Mouse (Mus musculus) G1E (cell line): ENCODE results near the gene Metap1. TPM values are rescaled to one million over a fixed set of nuclear protein-coding genes. Genes with fewer than 3 reads are reported as not detected.

Source experiments
- ATAC-seq: 2 replicates; pipeline ENCODE4 v1.8.0; 2016; ENCODE audit warnings: mild to moderate bottlenecking; ENCODE audit not compliant: insufficient number of reproducible peaks, poor library complexity, low FRiP score, severe bottlenecking; ENCODE audit errors: extremely low read depth
- DNase-seq: peaks from one replicate; pipeline ENCODE4 v3.0.0; 2012; ENCODE audit warnings: low spot score
- H3K27me3 ChIP-seq: 2 replicates; pipeline ENCODE4 v1.6.1; 2012; ENCODE audit warnings: mild to moderate bottlenecking, low read length, inconsistent platforms; ENCODE audit not compliant: insufficient read depth
- H3K36me3 ChIP-seq: replicated peaks from 2 replicates; pipeline ENCODE3; 2012; ENCODE audit warnings: mild to moderate bottlenecking, inconsistent platforms
- H3K4me1 ChIP-seq: 2 replicates; pipeline ENCODE4 v1.6.1; 2012; ENCODE audit warnings: low read depth, low read length, inconsistent platforms, mixed read lengths; ENCODE audit not compliant: insufficient read depth
- H3K4me3 ChIP-seq: 2 replicates; pipeline ENCODE4 v1.5.1; 2012; ENCODE audit warnings: low read depth, mild to moderate bottlenecking, inconsistent platforms, low read length, moderate library complexity, mixed read lengths
- H3K9me3 ChIP-seq: replicated peaks from 2 replicates; pipeline ENCODE4 v1.6.1; 2012; ENCODE audit warnings: inconsistent platforms
- CTCF ChIP-seq: IDR thresholded peaks from 2 replicates; pipeline ENCODE4 v1.5.1; 2012; ENCODE audit warnings: low read depth, low read length, inconsistent platforms, mixed read lengths
- GATA1 ChIP-seq: IDR thresholded peaks from 2 replicates; pipeline ENCODE4 v1.6.1; 2012; ENCODE audit warnings: borderline replicate concordance, low read length, inconsistent platforms, mixed read lengths
- GATA2 ChIP-seq: IDR thresholded peaks from 2 replicates; pipeline ENCODE4 v1.6.1; 2012; ENCODE audit warnings: low read depth, low read length, inconsistent platforms, borderline replicate concordance
- POLR2AphosphoS5 ChIP-seq: IDR thresholded peaks from 2 replicates; pipeline ENCODE4 v1.6.1; 2012; ENCODE audit warnings: low read depth, low read length, inconsistent platforms; ENCODE audit not compliant: insufficient replicate concordance
- TAL1 ChIP-seq: conservative IDR thresholded peaks from 2 replicates; pipeline ENCODE4 v1.6.1; 2012; ENCODE audit warnings: low read depth, low read length, inconsistent platforms, mixed read lengths
- polyA plus RNA-seq: library from polyadenylated mRNA; stranded (reverse); fragments of >175 nt; gene quantifications from 2 replicates; pipeline ENCODE4 v1.2.3, GENCODE M21; 2012
- total RNA-seq, 2 experiments: library from RNA; stranded (forward) in 1 of 2; stranded (reverse) in 1 of 2; fragments of 200-1000 nt in 1 of 2; fragments of >200 nt in 1 of 2; fragmentation: Nextera tagmentation in 1 of 2; gene quantifications; 2 replicates each; pipeline ENCODE4 v1.2.3; 2014 to 2017

Metap1 gene
- total and polyA plus RNA-seq, 3 experiments, result 24.3 to 67.3 (median 66.3) TPM

DNA sequence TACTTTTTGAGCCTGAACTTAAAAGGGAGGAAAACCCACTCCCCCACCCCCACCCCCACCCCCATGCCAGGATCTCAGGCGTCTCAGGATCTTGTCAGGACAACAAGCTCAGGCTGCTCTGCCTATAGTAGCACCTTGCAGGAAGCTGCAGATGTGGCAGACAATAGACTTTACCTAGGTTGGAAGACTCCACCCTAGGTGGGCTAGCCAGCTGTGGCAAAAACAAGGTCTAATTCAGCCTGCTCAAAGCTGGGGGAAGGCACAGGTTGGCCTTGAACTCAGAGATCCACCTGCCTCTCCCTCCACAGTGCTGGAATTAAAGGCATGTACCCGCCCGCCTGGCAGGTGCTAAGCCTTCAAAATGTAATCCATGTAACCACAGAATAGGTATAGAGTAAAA lies 50.6 kb downstream of the Metap1 start:
- 0 out of 2 replicates have a peak, but pooled peaks cover 4% of the 10 kb centered on the region for H3K27me3 ChIP-seq
- H3K36me3 ChIP-seq, result no peaks in the 10 kb centered on the region
- DNase-seq (no peak), ATAC-seq (no peak)
- TF ChIP-seq POLR2AphosphoS5 (no peak), GATA1 (no peak), GATA2 (no peak), CTCF (no peak), TAL1 (no peak)
- H3K4me1 ChIP-seq, result peaks cover 10% of the 10 kb centered on the region
- H3K4me3 ChIP-seq, result no peak overlapping the region
- H3K9me3 ChIP-seq, result no peaks in the 10 kb centered on the region

DNA sequence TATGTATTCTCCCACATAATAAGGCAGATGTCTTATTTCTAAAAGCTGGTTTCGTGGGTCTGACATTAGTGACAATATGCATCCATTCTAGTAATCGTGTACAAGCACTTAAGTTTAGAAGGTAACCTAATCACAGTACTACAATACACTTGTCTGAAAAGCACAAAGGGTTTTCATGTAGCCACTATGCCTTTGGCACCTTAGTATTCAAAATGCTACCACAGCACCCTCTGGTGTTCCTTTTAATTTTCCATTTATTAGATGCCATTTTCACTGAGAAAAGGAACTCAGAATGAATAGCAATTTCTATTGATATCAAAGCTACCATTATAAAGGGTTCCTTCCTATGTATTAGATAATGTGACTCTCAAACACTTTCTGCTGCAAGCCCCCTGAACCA lies 57.5 kb downstream of the Metap1 start:
- ATAC-seq, result no peak; the same call in 1 of the 2 replicates
- H3K4me3 ChIP-seq, result no peak overlapping the region
- no peak for TF ChIP-seq CTCF
- no peak for TF ChIP-seq TAL1
- no peak for DNase-seq
- H3K9me3 ChIP-seq, result no peaks in the 10 kb centered on the region
- H3K27me3 ChIP-seq, result peaks cover 7% of the 10 kb centered on the region; the same call in 1 of the 2 replicates
- H3K4me1 ChIP-seq, result no peaks in the 10 kb centered on the region
- H3K36me3 ChIP-seq, result no peaks in the 10 kb centered on the region

DNA sequence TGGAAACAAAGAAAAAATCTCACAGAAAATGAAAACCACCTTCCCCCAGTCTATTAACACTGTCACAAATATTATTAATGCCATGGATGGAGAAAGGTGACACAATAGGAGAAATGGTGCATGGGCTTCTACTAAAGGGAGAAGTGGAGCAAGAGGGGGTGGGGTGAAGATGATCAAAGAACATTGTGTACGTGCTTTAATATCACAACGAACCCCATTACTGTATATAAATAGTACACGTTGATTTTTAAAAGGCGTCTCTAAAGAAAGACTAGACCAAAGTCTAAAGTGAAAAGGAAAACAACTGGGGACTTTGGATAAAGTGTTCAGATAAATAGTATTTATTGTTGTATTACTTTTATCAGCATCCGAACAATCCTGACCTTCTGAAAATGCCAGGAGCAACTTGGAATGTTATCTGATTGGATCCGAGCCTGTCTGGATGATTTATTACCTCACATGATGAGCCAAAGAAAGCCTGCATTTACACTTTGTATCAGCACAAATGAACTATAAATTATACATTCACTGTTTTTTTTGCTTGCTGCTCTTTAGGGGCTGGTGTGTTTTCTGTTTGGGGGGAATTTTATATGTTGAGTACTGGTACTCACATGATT lies 58.8 kb downstream of the Metap1 start:
- Histone ChIP-seq H3K9me3 (no peaks in the 10 kb centered on the region), H3K27me3 (peaks cover 13% of the 10 kb centered on the region), H3K36me3 (no peaks in the 10 kb centered on the region), H3K4me3 (no peak overlapping the region), H3K4me1 (no peaks in the 10 kb centered on the region)
- ATAC-seq, result no peak
- TF ChIP-seq CTCF, result no peak
- no peak for TF ChIP-seq POLR2AphosphoS5
- no peak for TF ChIP-seq GATA1
- no peak for TF ChIP-seq TAL1
- TF ChIP-seq GATA2, result no peak
- DNase-seq, result no peak

DNA sequence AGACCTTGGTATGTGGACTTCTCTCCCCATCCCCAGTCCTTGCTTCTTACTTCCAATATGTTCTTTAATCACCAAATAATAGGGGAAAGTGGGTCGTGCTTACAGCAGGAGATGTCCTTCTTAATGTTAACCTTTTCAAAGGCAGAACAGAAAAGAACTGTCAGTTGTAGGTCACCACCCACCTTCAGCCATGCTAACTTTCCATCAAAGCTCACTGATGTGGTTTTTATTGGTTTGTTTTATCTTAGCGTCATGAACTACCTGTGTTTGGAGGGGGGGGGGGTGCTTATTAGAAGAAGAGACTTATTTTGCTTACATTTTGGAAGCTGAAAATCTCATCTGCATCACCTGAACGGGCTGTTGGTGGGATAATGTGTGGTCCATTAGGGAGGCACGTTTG lies 65.1 kb downstream of the Metap1 start:
- ATAC-seq, result no peak
- TF ChIP-seq TAL1, result no peak
- TF ChIP-seq POLR2AphosphoS5, result no peak
- TF ChIP-seq GATA2, result no peak
- no peak for TF ChIP-seq CTCF
- TF ChIP-seq GATA1, result no peak
- no peaks in the 10 kb centered on the region for H3K4me1 ChIP-seq
- no peaks in the 10 kb centered on the region for H3K36me3 ChIP-seq
- H3K4me3 ChIP-seq, result no peak overlapping the region
- peaks cover 10% of the 10 kb centered on the region for H3K27me3 ChIP-seq
- H3K9me3 ChIP-seq, result no peaks in the 10 kb centered on the region
- no peak for DNase-seq

DNA sequence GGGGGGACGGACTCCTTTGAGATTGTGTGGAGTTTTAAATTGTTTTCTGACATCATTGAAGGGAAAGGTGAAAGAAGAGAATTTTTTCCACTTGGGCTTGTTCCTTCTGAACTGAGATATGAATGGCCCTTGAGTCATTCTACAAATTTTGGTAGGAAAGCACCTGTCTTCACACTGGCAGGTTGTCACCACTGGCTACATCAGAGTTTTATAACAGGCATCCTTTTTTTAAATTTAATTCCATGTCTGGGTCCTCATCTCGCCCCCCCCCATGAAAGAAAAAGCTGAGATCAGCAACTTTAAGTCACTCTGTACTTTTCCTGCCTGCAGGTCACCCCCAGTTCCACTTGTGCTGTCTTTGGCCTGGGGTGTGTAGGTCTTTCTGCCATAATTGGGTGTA lies 65.7 kb downstream of the Metap1 start:
- no peak for TF ChIP-seq GATA1
- no peak for TF ChIP-seq POLR2AphosphoS5
- no peak for TF ChIP-seq TAL1
- no peak for TF ChIP-seq CTCF
- no peak for TF ChIP-seq GATA2
- H3K36me3 ChIP-seq, result no peaks in the 10 kb centered on the region
- H3K4me3 ChIP-seq, result no peak overlapping the region
- DNase-seq (no peak), ATAC-seq (no peak)
- H3K9me3 ChIP-seq, result no peaks in the 10 kb centered on the region
- no peaks in the 10 kb centered on the region for H3K4me1 ChIP-seq
- H3K27me3 ChIP-seq, result peaks cover 10% of the 10 kb centered on the region

DNA sequence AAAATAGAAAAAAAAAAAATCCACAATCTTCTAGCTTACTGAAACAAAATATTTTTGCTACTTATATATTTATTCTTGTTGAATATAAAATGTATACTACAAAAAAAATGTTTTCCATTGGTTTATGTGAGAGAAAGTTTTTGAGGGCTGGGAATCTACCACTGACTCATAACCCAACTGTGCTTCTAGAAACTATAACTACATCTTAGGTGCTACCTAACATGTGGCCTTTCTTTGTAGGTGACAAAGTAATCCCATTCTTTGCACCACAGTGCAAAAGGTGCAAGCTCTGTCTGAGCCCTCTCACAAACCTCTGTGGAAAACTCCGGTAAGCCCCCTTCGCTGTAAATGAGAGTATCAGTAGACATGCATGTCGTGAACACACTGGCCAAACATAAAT lies 68.9 kb downstream of the Metap1 start:
- ATAC-seq (no peak), DNase-seq (no peak)
- Histone ChIP-seq H3K9me3 (no peaks in the 10 kb centered on the region), H3K27me3 (no peaks in the 10 kb centered on the region; the same call in none of the 2 replicates), H3K4me3 (no peak overlapping the region), H3K4me1 (no peaks in the 10 kb centered on the region), H3K36me3 (no peaks in the 10 kb centered on the region)
- TF ChIP-seq POLR2AphosphoS5 (no peak), GATA1 (no peak), GATA2 (no peak)

DNA sequence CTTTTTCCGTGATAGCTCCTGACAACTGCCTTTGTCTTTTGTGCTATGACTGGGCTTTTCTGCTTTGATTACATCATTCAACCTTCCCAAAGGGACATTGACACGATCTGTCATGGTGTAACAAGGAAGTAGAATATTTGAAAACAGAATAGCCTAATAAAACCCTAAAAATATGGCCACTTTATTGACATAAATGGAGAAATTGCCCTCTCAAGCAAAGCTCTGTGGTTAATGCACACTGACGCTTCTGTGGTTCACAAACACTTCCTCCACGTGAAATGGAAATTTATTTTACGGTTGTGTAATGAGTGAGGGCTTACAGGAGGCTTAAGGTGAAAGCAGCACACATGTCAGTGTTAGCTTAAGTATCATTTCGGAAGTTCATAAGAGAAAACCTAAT lies 69.9 kb downstream of the Metap1 start:
- DNase-seq (no peak), ATAC-seq (no peak)
- H3K27me3 ChIP-seq, result no peaks in the 10 kb centered on the region; the same call in 1 of the 2 replicates
- no peaks in the 10 kb centered on the region for H3K4me1 ChIP-seq
- H3K9me3 ChIP-seq, result no peaks in the 10 kb centered on the region
- no peak for TF ChIP-seq GATA2
- TF ChIP-seq POLR2AphosphoS5, result no peak
- TF ChIP-seq CTCF, result no peak
- no peak for TF ChIP-seq TAL1
- TF ChIP-seq GATA1, result no peak
- no peak overlapping the region for H3K4me3 ChIP-seq
- no peaks in the 10 kb centered on the region for H3K36me3 ChIP-seq
